Mouse (Mus musculus) adipose tissue, adult 10 weeks (tissue): ENCODE data around the gene Fdxr. TPM values are rescaled to one million over a fixed set of nuclear protein-coding genes. Genes with fewer than 3 reads are reported as not detected.

Experiments
- polyA plus RNA-seq: library from polyadenylated mRNA; stranded (reverse); fragments of 350-450 nt; fragmentation: Illumina TruSeq; extraction: RNeasy Lipid Tissue Mini Kit (QIAGEN cat#74804); gene quantifications from one replicate; pipeline ENCODE4 v1.2.3, GENCODE M21; 2014; ENCODE audit warnings: low read depth, low replicate concordance

Gene Fdxr
- polyA plus RNA-seq, result 9.3 TPM

GRCm38 (mm10) chr11:115276780-115277603 lies at the start of gene Fdxr:
Gene Fdxr (minus strand): TSS chr11:115277050.

GRCm38 (mm10) chr11:115321906-115322693 lies 45.2 kb upstream of the Fdxr start, which contains the start of gene Ush1g:
Gene Ush1g (minus strand): TSS chr11:115322041.

GRCm38 (mm10) chr11:115306863-115307262 lies 30.0 kb upstream of the Fdxr start, which contains the start of gene Otop2:
Gene Otop2 (plus strand): TSS chr11:115307163.

GRCm38 (mm10) chr11:115297214-115297826 lies 20.5 kb upstream of the Fdxr start, which contains the start of gene Fads6:
Gene Fads6 (minus strand): TSS chr11:115297663.

GRCm38 (mm10) chr11:115267061-115267883 lies 9.6 kb downstream of the Fdxr start, which contains the start of gene Grin2c:
Gene Grin2c (minus strand): TSS chr11:115267243.

Other genes starting within 250 kb of the Fdxr start
- gene Cd300ld5, start 239.3 kb downstream of the Fdxr start, polyA plus RNA-seq, result 7.2 TPM
- 17.1 TPM for gene Cd300ld3, start 228.6 kb downstream of the Fdxr start, polyA plus RNA-seq
- gene Cd300e, start 214.9 kb downstream of the Fdxr start, polyA plus RNA-seq, result not detected
- 0.61 TPM for gene Rab37, start 185.6 kb downstream of the Fdxr start, polyA plus RNA-seq
- gene Cd300lf, start 143.1 kb downstream of the Fdxr start, polyA plus RNA-seq, result 0.52 TPM
- gene Slc9a3r1, start 113.7 kb downstream of the Fdxr start, polyA plus RNA-seq, result 73.1 TPM
- 8.6 TPM for gene Tmem104, start 89.6 kb downstream of the Fdxr start, polyA plus RNA-seq
- gene Nat9, start 89.2 kb downstream of the Fdxr start, polyA plus RNA-seq, result 37.4 TPM
- not detected for gene Grin2c, start 9.8 kb downstream of the Fdxr start, polyA plus RNA-seq
- 4.6 TPM for gene Fads6, start 20.6 kb upstream of the Fdxr start, polyA plus RNA-seq
- not detected for gene Otop2, start 30.1 kb upstream of the Fdxr start, polyA plus RNA-seq
- not detected for gene Ush1g, start 45.0 kb upstream of the Fdxr start, polyA plus RNA-seq
- gene Otop3, start 57.7 kb upstream of the Fdxr start, polyA plus RNA-seq, result not detected
- 5.4 TPM for gene Hid1, start 90.7 kb upstream of the Fdxr start, polyA plus RNA-seq
- 4.5 TPM for gene Cdr2l, start 104.9 kb upstream of the Fdxr start, polyA plus RNA-seq
- gene Mrpl58, start 126.7 kb upstream of the Fdxr start, polyA plus RNA-seq, result 64.3 TPM
- gene Atp5h, start 142.9 kb upstream of the Fdxr start, polyA plus RNA-seq, result 496 TPM
- gene Kctd2, start 143.1 kb upstream of the Fdxr start, polyA plus RNA-seq, result 34.3 TPM
- 1.9 TPM for gene Trim80, start 163.5 kb upstream of the Fdxr start, polyA plus RNA-seq
- 0.24 TPM for gene Slc16a5, start 185.4 kb upstream of the Fdxr start, polyA plus RNA-seq
- 7.0 TPM for gene Armc7, start 198.6 kb upstream of the Fdxr start, polyA plus RNA-seq
- gene Nt5c, start 214.8 kb upstream of the Fdxr start, polyA plus RNA-seq, result 39.8 TPM
- gene Jpt1, start 237.3 kb upstream of the Fdxr start, polyA plus RNA-seq, result 72.9 TPM